Mouse (Mus musculus): Measurements from ENCODE around the gene Ptprs. TPM values are rescaled to one million over a fixed set of nuclear protein-coding genes. Genes with fewer than 3 reads are reported as not detected.
A peak's percentile ranks its signal among the peaks of the same experiment; 100 is the strongest.

The Ptprs gene
- polyA plus RNA-seq, 3 experiments from 2014 or later, result 7.2 to 10.9 (median 8.8) TPM

DNA sequence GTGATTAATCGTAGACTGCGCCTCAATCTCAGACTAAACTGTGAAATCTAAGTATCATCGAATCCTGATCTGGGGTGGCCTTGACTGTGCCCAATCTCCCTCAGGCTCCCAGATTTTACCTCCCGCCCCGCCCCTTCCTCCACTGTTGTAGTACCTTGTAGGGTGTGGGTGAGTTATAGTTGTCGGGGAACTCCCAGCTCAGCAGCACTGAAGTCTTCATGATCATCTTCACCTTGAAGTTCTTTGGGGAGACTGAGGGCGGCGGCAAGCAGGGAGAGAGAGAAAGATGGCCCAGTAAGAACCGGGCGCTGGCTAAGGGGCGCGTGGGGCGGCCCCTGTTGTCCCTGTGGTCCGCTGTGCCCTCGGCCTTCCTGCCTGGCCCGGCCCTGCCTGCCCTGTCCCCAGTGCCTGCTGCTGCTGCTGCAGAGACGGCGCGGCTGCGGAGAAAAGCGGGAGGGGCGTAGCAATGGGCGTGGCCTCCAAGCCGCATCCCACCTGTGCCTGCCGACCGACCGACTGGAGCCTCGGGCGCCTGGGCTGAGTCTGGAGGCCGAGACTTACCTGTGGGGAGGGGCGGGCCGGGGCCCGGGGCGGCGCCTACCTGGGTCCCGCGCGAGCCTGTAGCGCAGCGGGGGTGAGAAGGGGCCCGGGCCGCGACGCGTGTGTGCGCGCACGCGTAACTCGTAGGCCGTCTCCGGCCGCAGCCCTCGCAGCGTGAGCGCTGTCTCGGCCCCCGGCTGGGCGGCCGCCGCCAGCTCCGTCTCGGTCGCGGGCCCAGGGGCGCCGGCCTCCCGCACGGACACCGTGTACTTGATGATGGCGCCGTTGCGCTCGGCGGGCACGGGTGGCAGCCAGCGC lies 51.3 kb downstream of the Ptprs start:
- peak; percentile 75 for ATAC-seq

DNA sequence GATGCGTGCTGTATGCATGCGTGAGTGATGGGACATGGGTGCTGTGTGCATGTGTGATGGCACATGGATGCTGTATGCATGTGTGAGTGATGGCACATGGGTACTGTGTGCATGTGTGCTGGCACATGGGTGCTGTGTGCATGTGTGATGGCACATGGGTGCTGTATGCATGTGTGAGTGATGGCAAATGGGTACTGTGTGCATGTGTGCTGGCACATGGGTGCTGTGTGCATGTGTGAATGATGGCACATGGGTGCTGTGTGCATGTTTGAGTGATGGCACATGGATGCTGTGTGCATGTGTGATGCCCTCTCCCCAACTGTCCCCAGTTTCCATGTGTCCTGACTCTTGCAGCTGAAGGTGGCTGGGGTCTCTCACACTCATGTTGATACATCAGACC lies 56.3 kb downstream of the Ptprs start:
- no peak for ATAC-seq

DNA sequence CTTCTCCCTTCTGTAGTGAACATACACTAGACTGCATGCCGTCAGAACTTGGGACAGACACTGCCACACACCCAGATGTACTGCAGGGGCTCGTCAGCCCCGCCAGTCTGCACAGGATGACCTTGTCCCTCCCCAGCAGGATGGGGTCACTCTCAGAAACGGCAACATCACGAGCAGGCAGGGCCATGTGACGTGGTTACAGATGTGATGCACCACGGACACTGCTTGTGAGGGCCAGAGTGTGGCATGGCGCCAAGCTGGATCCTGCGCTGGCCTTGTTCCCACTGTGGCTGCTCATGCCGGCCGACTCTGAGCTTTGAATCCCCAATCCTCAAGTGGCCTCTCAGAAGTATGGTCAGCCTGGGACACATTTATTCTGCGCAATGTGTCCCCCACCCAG lies 58.0 kb downstream of the Ptprs start:
- ATAC-seq, result no peak

DNA sequence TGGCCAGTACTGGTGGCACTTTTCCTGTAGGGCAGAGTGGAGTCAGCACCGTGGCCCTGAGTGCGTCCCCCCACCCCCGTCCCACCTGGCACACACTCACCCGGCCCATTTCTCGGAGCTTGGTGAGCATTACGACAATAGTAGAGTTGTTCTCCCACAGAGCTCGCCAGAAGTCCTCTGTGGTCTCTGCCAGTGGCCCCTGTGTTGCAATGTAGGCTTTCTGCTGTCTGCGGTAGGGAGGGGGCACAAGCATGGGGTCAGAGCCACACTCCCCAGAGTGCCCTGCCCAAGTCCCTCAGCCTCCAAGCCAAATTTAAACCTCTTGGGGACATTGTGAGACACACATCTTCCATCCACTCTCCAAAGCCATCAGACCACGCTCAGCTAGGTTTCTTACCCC lies 61.5 kb downstream of the Ptprs start:
- ATAC-seq, result no peak

DNA sequence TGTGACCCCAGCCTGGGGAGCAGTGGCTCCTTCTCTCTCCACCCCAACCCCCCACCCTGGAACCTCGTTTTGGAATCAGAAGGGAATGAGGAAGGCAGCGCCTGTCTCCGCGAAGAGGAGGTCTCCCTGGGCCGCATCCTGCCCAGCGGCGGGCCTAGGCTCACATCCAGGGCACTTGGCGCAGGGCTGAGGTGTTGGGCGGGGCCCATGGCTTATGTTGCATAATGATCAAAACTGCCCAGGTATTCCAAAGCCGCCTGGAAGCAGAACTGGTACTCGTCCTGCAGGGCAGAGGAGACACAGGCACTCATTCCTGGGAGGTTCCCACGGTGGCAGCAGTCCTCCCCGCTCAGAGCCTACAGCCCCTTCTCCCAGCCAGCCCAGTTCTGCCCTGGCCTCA lies 63.2 kb downstream of the Ptprs start:
- no peak for ATAC-seq

DNA sequence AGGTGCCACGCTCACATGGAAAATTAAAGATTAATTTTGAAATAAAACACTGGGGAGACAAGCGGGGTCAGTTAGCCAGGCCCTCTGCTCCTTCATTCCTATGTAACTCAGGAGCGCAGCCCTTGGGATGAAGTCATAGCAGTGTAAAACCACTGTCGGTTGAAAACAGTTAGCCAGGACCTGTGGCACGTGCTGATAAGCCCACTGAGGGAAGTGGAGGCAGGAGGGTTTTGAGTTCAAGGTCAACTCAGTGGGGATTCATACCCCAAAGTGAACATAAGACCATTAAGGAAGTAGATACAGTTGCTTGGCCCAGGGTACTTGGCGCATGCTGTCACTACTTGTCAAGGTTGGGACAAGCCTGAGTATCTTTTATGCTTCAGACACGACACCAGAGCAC lies 64.8 kb downstream of the Ptprs start:
- ATAC-seq, result no peak

DNA sequence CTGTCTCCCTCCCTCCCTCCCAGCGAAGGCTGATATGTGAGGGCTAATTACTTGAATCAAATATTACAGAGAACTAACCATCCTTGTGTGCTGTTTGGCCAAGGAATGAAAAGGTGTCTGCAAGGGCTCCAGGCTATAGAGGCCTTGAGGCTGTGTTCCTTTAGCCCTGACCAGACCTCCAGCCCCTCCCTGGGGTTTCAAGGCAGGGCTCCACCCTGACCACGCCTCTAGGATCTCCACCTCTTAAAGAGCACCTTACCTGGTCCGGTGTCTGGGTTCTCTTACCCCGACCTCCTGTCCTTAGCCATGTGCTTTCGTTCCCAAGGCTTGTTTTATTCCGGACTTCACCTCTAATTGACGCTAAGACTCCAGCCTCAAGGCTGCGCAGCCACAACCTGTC lies 66.5 kb downstream of the Ptprs start:
- no peak for ATAC-seq

DNA sequence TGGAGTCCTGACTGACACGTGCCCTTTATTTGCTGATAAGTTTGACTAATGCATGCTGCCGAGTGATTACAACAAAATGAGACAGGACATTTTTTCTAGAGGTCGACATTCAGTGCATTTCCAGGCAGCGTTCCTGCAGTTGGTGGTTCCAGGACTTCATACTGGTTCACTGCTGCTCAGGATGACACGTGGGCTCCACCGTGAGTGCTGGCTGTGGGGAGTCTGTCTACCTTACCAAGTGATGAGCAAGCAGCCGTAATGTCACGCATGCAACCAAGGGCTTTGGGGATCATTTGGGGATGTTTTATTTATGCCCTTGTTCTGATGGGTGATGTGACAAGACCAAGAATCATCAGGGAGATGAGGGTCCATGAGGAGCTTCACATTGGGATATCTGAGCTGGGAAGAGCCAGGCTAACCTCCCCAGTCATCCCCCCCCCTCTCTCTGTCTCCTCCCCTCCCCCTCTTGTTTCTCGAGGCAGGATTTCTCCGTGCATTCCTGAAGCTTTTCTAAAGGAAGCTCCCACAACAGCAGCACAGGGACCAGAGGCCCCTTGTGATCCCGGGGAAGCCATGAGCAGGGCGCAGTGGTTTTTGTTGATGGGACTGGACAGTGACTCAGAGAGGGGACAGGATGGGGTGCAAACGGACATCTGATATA lies 67.2 kb downstream of the Ptprs start:
- ATAC-seq, result no peak

DNA sequence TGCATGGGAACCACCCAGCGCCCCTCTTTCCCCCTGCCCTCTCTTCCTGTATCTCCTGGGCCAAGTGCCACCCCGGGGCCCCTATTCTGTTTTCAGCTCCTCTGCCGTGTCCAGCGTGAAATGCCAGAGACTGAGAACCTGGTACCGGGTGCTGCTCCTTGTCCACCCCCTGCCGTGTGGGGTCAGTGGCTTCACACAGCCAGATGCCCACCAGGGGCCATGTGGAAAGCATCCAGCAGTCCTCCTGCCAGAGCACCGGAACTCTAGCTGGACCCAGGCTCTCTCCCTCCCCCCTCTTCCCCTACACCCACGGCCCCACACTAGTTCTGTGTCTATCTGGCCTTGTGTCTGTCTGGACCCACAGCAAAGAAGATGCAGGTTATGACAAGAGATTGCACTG lies 68.9 kb downstream of the Ptprs start:
- ATAC-seq, result no peak

DNA sequence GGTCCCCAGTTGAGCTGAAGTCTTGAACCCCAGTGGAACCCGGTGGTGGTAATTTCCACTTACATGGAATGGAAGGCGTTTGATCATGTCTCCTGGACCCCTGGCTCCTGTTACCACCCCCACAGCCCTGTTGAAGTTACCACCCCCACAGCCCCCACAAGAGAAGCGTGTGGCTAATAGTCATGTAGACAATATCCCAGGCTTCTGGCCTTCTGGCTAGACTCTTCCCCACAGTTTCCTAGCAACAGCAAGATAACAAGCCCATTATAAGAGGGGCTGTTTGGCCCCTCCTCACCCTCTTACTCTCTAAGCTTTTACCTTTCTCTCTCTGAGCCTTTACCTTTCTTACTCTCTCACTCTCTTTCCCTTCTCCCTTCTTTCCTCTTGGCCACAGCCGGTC lies 69.4 kb downstream of the Ptprs start:
- no peak for ATAC-seq

DNA sequence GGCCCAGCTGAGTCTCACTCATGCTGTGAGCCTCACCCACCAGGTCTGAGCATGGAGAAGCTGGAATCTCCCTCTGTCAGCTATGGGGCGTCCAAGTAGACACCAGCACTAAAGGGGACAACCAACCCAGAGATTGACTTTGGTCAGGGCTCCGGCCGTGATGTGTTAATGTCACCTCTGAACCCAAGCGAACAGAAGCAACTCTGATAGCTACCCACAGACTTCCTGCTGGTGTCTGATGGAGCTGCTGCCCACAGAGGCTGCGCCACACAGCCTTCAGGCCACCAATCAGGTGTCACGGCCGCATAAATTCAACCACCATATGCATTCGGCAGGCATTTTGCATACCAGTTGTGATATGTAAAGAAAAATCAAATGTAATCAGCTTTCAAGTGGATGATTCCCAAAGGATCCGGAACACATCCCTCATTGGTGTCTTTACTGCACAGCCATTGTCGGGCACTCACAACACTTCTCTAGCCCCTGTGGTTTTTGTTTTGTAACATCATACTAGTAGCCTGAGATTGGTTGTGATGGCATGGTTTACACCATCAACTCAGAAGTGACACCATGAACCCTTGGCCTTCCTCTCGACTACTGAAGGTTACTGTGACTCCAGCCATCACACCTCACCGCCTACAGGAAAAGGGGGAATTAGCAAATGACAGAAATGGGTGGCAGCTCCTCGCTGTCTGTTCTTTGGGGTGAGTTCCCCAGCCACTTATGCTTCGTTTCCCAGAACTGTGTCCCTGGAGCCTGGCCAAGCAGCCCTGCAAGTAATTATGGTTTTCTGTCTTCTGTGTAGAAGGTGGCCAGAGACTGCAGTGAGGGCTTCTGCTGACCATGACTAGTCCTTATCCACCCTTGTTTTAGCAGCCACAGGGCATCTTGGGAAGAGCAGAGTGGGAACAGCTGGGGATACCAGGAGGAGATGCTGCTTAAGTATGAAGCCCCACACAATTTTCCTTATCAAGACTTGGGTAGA lies 70.1 kb downstream of the Ptprs start:
- no peak for ATAC-seq

DNA sequence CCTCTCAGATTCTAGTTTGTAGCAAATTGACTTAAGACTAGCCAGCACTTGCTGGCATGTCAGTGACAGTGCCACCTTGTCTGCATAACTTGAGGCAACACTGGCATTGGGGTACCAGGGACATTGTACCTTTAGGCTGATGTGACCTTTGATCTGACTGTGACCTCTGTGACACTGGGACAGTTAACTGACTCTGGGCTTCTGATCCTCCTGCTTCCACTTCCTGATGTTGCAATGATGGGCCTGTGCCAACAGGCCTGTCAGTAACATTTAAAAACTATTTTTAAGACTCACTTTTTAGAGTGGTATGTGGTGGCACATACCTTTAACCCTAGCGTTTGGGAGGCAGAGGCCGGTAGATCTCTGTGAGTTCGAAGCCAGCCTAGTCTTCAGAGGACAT lies 70.9 kb downstream of the Ptprs start:
- no peak for ATAC-seq

DNA sequence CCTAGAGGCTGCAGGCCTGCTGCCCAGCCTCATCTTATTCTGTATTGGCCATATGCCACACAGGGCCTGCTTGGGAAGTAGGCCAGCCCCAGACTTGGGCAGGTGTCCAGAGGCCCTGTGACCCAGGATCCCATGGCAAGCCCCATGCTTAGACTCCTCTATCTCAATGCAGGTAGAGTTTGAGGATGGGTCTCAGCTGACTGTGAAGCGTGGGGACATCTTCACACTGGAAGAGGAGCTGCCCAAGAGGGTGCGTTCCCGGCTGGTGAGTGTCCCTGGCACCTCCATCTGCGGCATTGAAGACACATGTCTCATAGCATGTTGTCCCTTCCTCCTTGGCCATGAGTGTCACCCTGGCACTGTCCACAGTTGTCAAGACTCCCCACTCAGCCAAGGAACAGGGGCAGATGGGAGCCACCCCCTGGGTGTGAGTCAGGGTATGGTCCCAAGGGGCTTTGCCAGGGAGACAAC lies 75.2 kb downstream of the Ptprs start:
- no peak for ATAC-seq

DNA sequence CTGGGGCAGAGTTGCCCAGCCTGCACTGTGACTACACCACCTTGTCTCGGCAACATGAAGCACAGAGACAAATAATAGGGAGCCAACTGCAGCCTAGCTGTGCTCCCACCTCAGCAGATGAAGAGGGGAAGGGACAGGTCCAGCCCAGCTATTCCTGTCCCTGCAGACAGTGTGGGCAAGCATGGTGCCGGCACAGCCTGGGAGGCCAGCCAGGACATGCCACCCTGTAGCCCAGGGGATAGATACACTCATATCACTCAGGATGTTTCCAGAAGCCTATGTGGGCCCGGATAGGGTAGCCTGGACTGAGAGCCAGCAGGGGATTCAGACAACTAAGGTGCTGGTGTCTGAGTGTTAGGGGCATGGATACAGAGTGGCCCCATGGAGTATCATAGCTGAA lies 76.1 kb downstream of the Ptprs start:
- no peak for ATAC-seq

DNA sequence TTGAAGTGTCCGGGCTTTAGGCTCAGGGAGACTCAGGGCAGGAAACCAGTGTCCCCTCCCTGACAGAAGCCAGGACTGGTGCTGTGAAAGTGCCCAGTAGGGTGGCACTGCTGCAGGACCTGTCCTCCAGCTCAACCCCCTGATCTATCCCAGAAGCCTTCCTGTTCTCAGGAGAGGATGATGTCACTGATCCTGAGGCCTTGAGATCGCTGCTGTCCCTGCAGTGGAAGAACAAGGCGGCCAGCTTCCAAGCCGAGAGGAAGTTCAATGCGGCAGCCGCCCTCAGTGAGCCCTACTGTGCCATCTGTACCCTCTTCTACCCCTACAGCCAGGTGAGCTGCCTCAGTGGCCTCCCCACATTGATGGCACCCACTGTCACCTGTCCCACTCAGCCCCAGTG lies 80.2 kb downstream of the Ptprs start:
- ATAC-seq, result no peak

DNA sequence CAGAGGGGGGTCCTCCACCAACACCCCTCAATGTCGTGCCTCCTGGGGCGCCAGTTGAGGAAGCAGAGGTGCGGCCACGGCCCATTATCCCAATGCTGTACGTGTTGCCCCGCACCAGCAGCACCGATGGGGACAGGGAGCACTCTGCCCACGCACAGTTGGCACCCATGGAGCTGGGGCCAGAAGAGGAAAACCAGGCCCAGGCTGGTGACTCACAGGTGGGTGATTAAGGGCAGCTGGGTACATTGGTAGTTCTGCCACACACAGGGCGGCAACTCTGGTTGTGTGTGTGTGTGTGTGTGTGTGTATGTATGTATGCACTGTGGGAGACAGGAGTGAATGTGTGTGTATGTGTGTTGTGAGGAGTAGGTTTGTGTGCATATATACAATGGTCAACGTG lies 82.4 kb downstream of the Ptprs start:
- no peak for ATAC-seq

DNA sequence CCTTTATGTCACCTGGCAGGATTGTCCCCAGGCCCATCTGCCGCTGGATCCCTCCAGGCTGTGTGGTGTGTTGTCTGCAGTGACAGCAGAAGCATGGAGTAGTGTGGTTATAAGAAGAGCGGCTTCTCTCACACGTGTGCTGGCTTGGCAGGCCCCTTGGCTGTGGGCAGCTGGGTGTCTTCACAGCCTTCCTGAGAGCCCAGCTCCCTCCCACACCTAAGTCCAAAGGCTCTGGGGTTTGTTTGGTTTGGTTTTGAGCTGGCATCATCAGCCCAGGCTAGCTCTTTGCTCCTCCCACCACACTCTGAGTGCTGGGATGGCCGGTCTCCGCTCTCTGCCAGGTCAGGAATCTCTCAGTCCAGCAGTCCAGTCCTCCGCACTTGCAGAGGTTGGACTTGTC lies 83.0 kb downstream of the Ptprs start:
- ATAC-seq, result no peak

DNA sequence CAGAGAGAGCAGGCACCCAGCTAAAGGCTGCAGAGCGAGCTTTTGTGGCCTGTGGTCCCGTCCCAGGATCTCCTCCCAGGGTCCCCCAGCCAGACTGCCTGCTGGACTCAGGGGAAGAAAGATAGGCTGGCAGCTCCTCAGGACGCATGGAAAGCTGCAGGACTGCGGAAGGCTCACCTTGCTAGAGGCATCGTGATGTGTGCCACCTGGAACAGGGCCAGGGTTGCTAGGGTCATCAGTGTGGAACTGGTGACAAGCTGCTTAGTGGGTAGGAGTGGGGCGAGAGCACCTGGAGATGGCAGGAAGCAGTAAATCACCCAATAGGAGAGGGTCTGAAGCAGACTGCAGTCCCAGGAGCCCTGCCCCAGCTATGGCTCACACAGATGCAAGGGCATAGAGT lies 88.7 kb downstream of the Ptprs start:
- ATAC-seq, result no peak

DNA sequence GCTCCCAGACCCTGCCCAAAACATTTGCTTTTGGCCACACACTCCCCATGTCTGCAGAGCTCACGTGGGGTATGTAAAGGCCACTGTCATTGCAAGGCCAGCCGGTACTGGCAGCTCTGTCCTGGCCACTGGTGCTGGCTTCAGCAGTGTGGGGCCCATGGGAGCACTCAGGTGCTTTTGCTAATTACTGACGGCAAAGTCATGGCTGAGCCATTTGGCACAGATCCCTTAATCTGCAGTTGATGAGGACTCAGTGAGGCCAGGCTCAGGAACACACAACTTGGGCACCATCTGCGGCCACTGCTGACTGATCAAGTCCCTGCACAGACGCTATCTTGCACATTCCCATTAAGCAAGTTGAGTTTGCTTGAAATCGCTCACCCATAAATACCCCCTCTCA lies 91.4 kb downstream of the Ptprs start:
- no peak for ATAC-seq

DNA sequence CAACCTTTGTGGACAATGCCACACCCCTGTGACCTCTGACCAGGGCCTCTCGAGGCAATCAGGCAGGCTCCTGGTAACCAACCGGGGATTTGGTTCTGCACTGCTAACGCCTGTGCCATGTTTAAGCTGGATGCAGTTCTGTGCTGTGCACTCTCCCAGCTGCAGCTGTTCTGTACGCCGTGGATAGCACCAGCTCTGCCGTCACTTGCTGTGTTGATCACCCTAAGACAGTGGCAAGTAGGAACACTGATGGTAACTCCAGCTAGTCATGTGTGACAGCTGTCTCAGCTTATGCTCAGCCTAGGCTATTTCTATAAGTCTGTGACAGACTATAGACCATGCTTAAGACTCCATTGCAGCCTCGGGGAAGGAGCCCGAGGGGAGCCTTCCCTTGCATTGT lies 93.3 kb downstream of the Ptprs start:
- no peak for ATAC-seq

DNA sequence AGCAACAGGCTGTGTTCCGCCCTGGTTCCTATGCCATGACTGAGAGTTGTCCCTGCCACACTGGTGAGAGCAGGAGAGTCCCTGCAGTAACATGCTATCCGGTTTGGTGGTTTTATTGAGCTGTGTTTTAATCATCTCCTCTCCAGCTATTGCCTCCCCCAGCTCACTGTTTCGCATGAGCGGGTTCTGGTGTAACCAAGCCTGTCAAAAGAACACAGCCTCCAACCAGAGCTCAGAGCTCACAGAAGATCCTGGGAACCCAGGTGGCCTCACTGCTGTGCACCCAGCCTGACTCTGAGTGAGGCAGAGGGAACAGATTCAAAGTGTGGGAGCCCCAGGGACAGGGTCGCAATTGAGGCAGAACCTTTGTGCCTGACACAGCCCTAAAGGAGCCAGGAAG lies 95.1 kb downstream of the Ptprs start:
- no peak for ATAC-seq

DNA sequence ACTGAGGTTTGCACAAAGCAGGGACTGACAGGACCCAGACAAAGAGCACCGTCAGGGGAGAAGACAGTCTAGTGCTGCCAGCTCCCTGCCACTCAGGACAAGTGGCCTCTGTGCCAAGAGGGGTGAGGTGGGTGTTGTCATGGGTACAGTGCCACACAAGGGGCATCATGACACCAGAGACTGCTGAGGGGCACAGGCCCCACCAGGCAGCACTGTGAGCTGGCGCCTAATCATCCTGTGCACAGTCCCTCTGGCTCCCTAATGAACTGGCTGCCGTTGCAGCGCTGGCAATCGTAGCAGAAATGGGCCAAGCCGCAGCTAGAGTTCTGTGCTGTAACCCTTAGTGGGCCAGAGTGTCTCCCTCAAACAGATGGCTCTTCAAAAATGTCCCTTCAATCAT lies 96.0 kb downstream of the Ptprs start:
- ATAC-seq, result no peak

DNA sequence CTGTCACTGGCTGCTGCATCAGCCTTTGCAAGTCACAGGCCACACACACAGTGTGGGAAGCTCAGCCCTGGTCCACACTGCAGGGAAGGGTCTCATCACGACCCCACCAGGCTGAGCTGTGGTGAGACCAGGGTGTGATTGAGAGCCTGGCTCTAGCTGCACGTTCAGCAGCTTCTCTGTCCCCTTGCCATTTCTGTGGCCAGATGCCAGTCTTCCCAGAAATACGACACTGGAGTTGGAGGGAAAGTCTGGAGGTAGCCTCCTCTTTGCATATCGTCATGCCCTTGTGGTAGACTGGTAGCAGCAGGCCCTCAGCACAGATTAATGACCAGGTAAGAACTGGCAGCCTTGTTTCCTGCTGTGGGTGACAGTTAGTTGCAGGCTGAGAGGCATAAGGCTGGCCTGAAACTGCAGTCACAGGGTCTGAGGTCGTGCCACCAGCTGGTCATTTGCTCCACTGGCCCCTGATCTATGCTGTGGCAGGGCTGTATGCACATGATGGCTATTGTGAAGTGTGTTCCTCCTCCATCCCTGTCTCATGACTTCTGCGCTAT lies 96.9 kb downstream of the Ptprs start:
- no peak for ATAC-seq

Measured in inflammation-experienced regulatory T-cells, adult 6 months (primary cell).